ENCODE assay signal across 9 mouse cellular contexts in the genomic region with DNA sequence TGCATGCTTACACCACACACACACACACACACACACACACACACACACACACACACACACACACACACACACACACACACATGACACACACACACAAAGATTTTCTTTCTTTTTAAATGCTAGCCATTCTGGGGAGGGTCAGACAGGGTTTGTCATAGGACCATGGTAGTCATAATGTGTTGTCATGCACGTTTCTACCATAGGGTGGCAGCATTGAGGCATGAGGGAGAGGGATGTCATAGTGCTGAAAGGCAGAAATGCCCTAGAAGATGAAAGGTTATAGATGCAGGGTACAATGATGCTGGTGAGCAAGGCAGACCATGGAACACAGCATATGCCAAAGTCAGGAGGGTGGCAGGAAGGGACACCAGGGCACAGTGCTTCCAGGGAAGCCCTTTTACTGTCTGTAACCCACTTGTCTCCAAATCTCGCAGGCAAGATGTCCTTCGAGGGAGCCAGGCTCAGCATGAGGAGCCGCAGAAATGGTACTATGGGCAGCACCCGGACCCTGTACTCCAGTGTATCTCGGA. TPM values are rescaled to one million over a fixed set of nuclear protein-coding genes. Genes with fewer than 3 reads are reported as not detected.
DNase-seq lines count a peak whose midpoint lies in the region; ATAC-seq and TF ChIP-seq lines count a peak whose summit lies in the region.
"Had no signal": no experiment of that assay in that cellular context is flagged by ENCODE, and none has a peak within 500 bp of the region (broad histone marks: within the 10 kb centered on the region; RNA-seq: fewer than 3 reads in every experiment).

No protein-coding gene starts in this region.

- intact Hi-C loops in gastrocnemius, adult 2 months (cut with DNase I) = no loop called here

- ATAC-seq in hindbrain, postnatal 0 days = no peak

- H3K27ac ChIP-seq in gastrocnemius, adult 2 months = no peak overlapping the region
- H3K27ac ChIP-seq in hindbrain, postnatal 0 days = no peak overlapping the region
- H3K27ac ChIP-seq: hindbrain, embryonic 15.5 days had no signal

- no peak overlapping the region for H3K4me3 ChIP-seq in gastrocnemius, adult 2 months
- H3K4me3 ChIP-seq in hindbrain, postnatal 0 days (ENCODE audit: low read length) = no peak overlapping the region
- H3K4me3 ChIP-seq: hindbrain, embryonic 15.5 days had no signal

- H3K4me2 ChIP-seq in hindbrain, postnatal 0 days (ENCODE audit: low read depth, low read length) = no peak overlapping the region
- H3K4me2 ChIP-seq: hindbrain, embryonic 15.5 days had no signal

- no peaks in the 10 kb centered on the region for H3K27me3 ChIP-seq in hindbrain, postnatal 0 days (ENCODE audit: insufficient read depth, low read length)
- H3K27me3 ChIP-seq: hindbrain, embryonic 15.5 days had no signal

- no peak overlapping the region for H3K9ac ChIP-seq in hindbrain, postnatal 0 days (replicated peaks; ENCODE audit: low read length)
- H3K9ac ChIP-seq: hindbrain, embryonic 15.5 days had no signal

- TF ChIP-seq CTCF in gastrocnemius, adult 2 months (IDR thresholded peaks at IDR 0.05) = peak; percentile 60
- TF ChIP-seq CTCF in hindbrain, postnatal 0 days (IDR thresholded peaks at IDR 0.05; ENCODE audit: low read depth) = peak; percentile 84

- H3K9me3 ChIP-seq in hindbrain, postnatal 0 days (ENCODE audit: low read length) = no peaks in the 10 kb centered on the region
- H3K9me3 ChIP-seq: hindbrain, embryonic 15.5 days had no signal

- no peak for DNase-seq in gastrocnemius, adult 2 months
- no peak for DNase-seq in gastrocnemius, adult 18-20 months (ENCODE audit: low spot score)
- DNase-seq in ovary, postnatal 14 days (ENCODE audit: low spot score) = peak; percentile 69
- no peak for DNase-seq in ovary, postnatal 10 days (ENCODE audit: low spot score)
- DNase-seq in cerebellum, adult 18-20 months = peak; percentile 91 to 93
- peak; percentile 67 for DNase-seq in hindbrain, postnatal 0 days (ENCODE audit: low spot score)
- DNase-seq in lung, postnatal 14 days = peak; percentile 81
- DNase-seq in thymus, postnatal 25 days = peak; percentile 67

- 78% methylated on average over 6 of the region's 6 CpGs for WGBS in hindbrain, postnatal 0 days

- H3K36me3 ChIP-seq in hindbrain, postnatal 0 days (ENCODE audit: insufficient read depth, low read length) = no peaks in the 10 kb centered on the region
- H3K36me3 ChIP-seq: hindbrain, embryonic 15.5 days had no signal

- no peaks in the 10 kb centered on the region for H3K4me1 ChIP-seq in hindbrain, postnatal 0 days (ENCODE audit: insufficient read depth, low read length)
- H3K4me1 ChIP-seq: hindbrain, embryonic 15.5 days had no signal

RNA-seq across cellular contexts. Expression of gene Trpm8, which starts 41.1 kb away (rescaled TPM):
- total RNA-seq in gastrocnemius, adult 2 months (2021) = not detected
- total RNA-seq in gastrocnemius, adult 18-20 months (2021) = not detected
- 0.05 and 0.14 TPM in 2 replicates for total RNA-seq in hindbrain, postnatal 0 days (2014; rRNA removed)
- polyA plus RNA-seq in hindbrain, postnatal 0 days (2015; fragmentation: Nextera tagmentation; extraction: Ambion mirVana) = 0.11 and 0.15 TPM in 2 replicates

RNA-seq across cellular contexts. Expression of gene Hjurp, which starts 41.2 kb away (rescaled TPM):
- total RNA-seq in gastrocnemius, adult 2 months (2021) = 1 to 10 TPM; 6.1 to 6.6 TPM
- total RNA-seq in gastrocnemius, adult 18-20 months (2021) = 1 to 10 TPM; 5.4 to 5.8 TPM
- total RNA-seq in hindbrain, postnatal 0 days (2014; rRNA removed) = 82.8 and 86.3 TPM in 2 replicates
- polyA plus RNA-seq in hindbrain, postnatal 0 days (2015; fragmentation: Nextera tagmentation; extraction: Ambion mirVana) = 47.2 and 47.7 TPM in 2 replicates

Comparison
In these comparisons a context has a peak if more than half of its experiments do, and no peak if none do; other contexts are left out.
1. DNase-seq: peak in ovary, postnatal 14 days (single experiment), cerebellum, adult 18-20 months (2 of 2), hindbrain, postnatal 0 days (single experiment), lung, postnatal 14 days (single experiment) and thymus, postnatal 25 days (single experiment); none in gastrocnemius, adult 2 months (single experiment), gastrocnemius, adult 18-20 months (single experiment) and ovary, postnatal 10 days (single experiment).
2. RNA of gene Hjurp, which starts 41.2 kb away (total RNA-seq): 82.8 to 86.3 TPM in hindbrain, postnatal 0 days; 6.1 to 6.6 TPM in gastrocnemius, adult 2 months and 5.4 to 5.8 TPM in gastrocnemius, adult 18-20 months; every median in the first group is over 10 times any median in the second.